ENCODE assay signal across 29 mouse cellular contexts in the genomic region with DNA sequence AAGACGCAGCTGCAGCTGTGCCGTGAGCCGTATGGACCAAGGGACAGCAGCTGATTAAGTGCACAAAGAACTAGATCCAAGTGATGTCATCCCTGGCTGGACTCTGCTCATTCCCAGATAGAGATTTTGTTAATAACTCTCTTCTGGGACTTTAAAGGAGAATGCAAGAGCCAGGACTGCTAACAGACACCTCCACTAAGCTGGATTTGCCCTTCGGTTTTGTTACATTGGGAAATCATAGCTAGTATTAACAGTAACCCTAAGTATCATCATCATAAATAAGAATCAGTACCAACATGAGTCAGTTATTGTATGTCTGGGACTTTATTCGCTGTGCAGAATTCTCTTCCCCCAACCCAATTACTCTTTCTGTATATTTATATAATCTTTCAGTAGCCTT. TPM values are rescaled to one million over a fixed set of nuclear protein-coding genes. Genes with fewer than 3 reads are reported as not detected.
DNase-seq lines count a peak whose midpoint lies in the region; ATAC-seq and TF ChIP-seq lines count a peak whose summit lies in the region.
"Had no signal": no experiment of that assay in that cellular context is flagged by ENCODE, and none has a peak within 500 bp of the region (broad histone marks: within the 10 kb centered on the region; RNA-seq: fewer than 3 reads in every experiment).

A gene (minus strand): TSS at position 101 of the 400 bp plus-strand sequence.

- H3K4me3 ChIP-seq in gastrocnemius, adult 2 months: no peak within 1 kb of the TSS
- no peak within 1 kb of the TSS for H3K4me3 ChIP-seq in limb, embryonic 14.5 days (replicated peaks; ENCODE audit: low read length)
- no peak within 1 kb of the TSS for H3K4me3 ChIP-seq in limb, embryonic 10.5 days
- H3K4me3 ChIP-seq: embryonic facial prominence, embryonic 13.5 days; embryonic facial prominence, embryonic 15.5 days; erythroblast, embryonic 14.5 days; forebrain, embryonic 10.5 days; forebrain, embryonic 12.5 days had no signal

- no peak within 1 kb of the TSS for H3K9ac ChIP-seq in limb, embryonic 14.5 days (ENCODE audit: low read depth, low read length, severe bottlenecking)
- H3K9ac ChIP-seq: embryonic facial prominence, embryonic 13.5 days; embryonic facial prominence, embryonic 15.5 days; forebrain, embryonic 12.5 days had no signal

- peak; percentile 30 for DNase-seq in gastrocnemius, adult 2 months
- no peak for DNase-seq in gastrocnemius, postnatal 14 days
- DNase-seq in heart, postnatal 10 days: peak; percentile 6 to 22
- no peak for DNase-seq in heart, adult 18-20 months
- peak; percentile 11 for DNase-seq in limb, embryonic 14.5 days (ENCODE audit: low spot score)
- DNase-seq in limb, embryonic 10.5 days (ENCODE audit: low spot score): no peak
- DNase-seq in skeletal muscle tissue, adult 2 months (ENCODE audit: low read depth, low spot score): peak; percentile 0
- no peak for DNase-seq in layer of hippocampus, postnatal 36 days
- DNase-seq: adrenal gland, adult 2 months; adrenal gland, postnatal 10 days; adrenal gland, postnatal 25 days; cerebellum, adult 11 months; cerebellum, adult 18-20 months; cerebellum, adult 8-10 months; cerebellum, adult 9-11 months; cerebellum, postnatal 14 days; cerebellum, postnatal 36 days; embryo, embryonic 11 days had no signal

- WGBS in limb, embryonic 14.5 days: 81% methylated on average over 5 of the region's 5 CpGs
- 91% methylated on average over 5 of the region's 5 CpGs for WGBS in limb, embryonic 10.5 days

- no peak within 1 kb of the TSS for H3K4me2 ChIP-seq in limb, embryonic 14.5 days (replicated peaks; ENCODE audit: low read depth, low read length, severe bottlenecking)
- H3K4me2 ChIP-seq: embryonic facial prominence, embryonic 13.5 days; embryonic facial prominence, embryonic 15.5 days; forebrain, embryonic 12.5 days had no signal

- intact Hi-C loops in gastrocnemius, adult 2 months (cut with DNase I): no loop called here
- intact Hi-C loops in gastrocnemius, postnatal 14 days (cut with DNase I; ENCODE audit: low total_unique reads): no loop called here
- intact Hi-C loops in heart, postnatal 10 days (cut with DNase I): no loop called here

- ATAC-seq in limb, embryonic 14.5 days (ENCODE audit: low FRiP score, low read depth): no peak
- ATAC-seq: forebrain, embryonic 14.5 days had no signal

- H3K9me3 ChIP-seq in limb, embryonic 14.5 days (ENCODE audit: control insufficient read depth, low read length): no peaks in the 10 kb centered on the region
- H3K9me3 ChIP-seq in limb, embryonic 10.5 days (replicated peaks): no peaks in the 10 kb centered on the region
- H3K9me3 ChIP-seq: embryonic facial prominence, embryonic 13.5 days; embryonic facial prominence, embryonic 15.5 days; forebrain, embryonic 10.5 days; forebrain, embryonic 12.5 days had no signal

- H3K36me3 ChIP-seq in limb, embryonic 14.5 days (ENCODE audit: control insufficient read depth, insufficient read depth, low read length): no peaks in the 10 kb centered on the region
- H3K36me3 ChIP-seq in limb, embryonic 10.5 days: no peaks in the 10 kb centered on the region
- H3K36me3 ChIP-seq: embryonic facial prominence, embryonic 13.5 days; embryonic facial prominence, embryonic 15.5 days; forebrain, embryonic 10.5 days; forebrain, embryonic 12.5 days had no signal

- no peak within 1 kb of the TSS for H3K27ac ChIP-seq in gastrocnemius, adult 2 months
- no peak within 1 kb of the TSS for H3K27ac ChIP-seq in limb, embryonic 14.5 days (replicated peaks; ENCODE audit: low read depth, low read length)
- H3K27ac ChIP-seq in limb, embryonic 10.5 days: no peak within 1 kb of the TSS
- H3K27ac ChIP-seq: embryonic facial prominence, embryonic 13.5 days; embryonic facial prominence, embryonic 15.5 days; forebrain, embryonic 10.5 days; forebrain, embryonic 12.5 days had no signal

- TF ChIP-seq CTCF in gastrocnemius, adult 2 months (IDR thresholded peaks at IDR 0.05): no peak

- H3K4me1 ChIP-seq in limb, embryonic 14.5 days (ENCODE audit: control insufficient read depth, insufficient read depth, low read length): no peaks in the 10 kb centered on the region
- no peaks in the 10 kb centered on the region for H3K4me1 ChIP-seq in limb, embryonic 10.5 days
- H3K4me1 ChIP-seq: embryonic facial prominence, embryonic 13.5 days; embryonic facial prominence, embryonic 15.5 days; forebrain, embryonic 10.5 days; forebrain, embryonic 12.5 days had no signal

- no peaks in the 10 kb centered on the region for H3K27me3 ChIP-seq in limb, embryonic 14.5 days (ENCODE audit: control insufficient read depth, insufficient read depth, low read length)
- H3K27me3 ChIP-seq in limb, embryonic 10.5 days (ENCODE audit: low read depth, poor library complexity, severe bottlenecking): no peaks in the 10 kb centered on the region
- H3K27me3 ChIP-seq: embryonic facial prominence, embryonic 13.5 days; embryonic facial prominence, embryonic 15.5 days; forebrain, embryonic 12.5 days had no signal

- TF ChIP-seq POLR2A in limb, embryonic 14.5 days (IDR thresholded peaks at IDR 0.05; ENCODE audit: borderline replicate concordance, extremely low read depth, insufficient read depth, insufficient read length): no peak

RNA-seq across cellular contexts. Expression of the gene that starts here (rescaled TPM):
- total RNA-seq in gastrocnemius, adult 2 months (2021): not detected
- not detected for total RNA-seq in gastrocnemius, postnatal 14 days (2021)
- total RNA-seq in heart, postnatal 10 days (2021): not detected
- total RNA-seq in heart, adult 18-20 months (2021): not detected
- polyA plus RNA-seq in limb, embryonic 14.5 days (2012; rRNA removed): 0.09 TPM in 1 of 2 replicates, not detected in the other
- not detected in 2 replicates for polyA plus RNA-seq in limb, embryonic 14.5 days (2014; fragmentation: Nextera tagmentation; extraction: Ambion mirVana)
- polyA plus RNA-seq in limb, embryonic 10.5 days (2016; fragmentation: Nextera tagmentation; extraction: Ambion mirVana): not detected in 2 replicates
- not detected for total RNA-seq in layer of hippocampus, postnatal 36 days (2021)
- total RNA-seq: adrenal gland, postnatal 10 days; common myeloid progenitor, adult 5-6 weeks; MEL had no signal
- polyA plus RNA-seq: brain, embryonic 14.5 days; C2C12; embryonic facial prominence, embryonic 11.5 days; embryonic facial prominence, embryonic 13.5 days; erythroblast, embryonic 14.5 days; forebrain, embryonic 10.5 days; forebrain, embryonic 12.5 days; forebrain, embryonic 14.5 days had no signal

Comparison
In these comparisons a context has a peak if more than half of its experiments do, and no peak if none do; other contexts are left out.
1. Peak in DNase-seq in gastrocnemius, adult 2 months; RNA of the gene not detected or under 1 TPM.
2. Peak in DNase-seq in heart, postnatal 10 days; RNA of the gene not detected or under 1 TPM.
3. Peak in DNase-seq in limb, embryonic 14.5 days; RNA of the gene not detected or under 1 TPM.